Mouse (Mus musculus): ENCODE data around the gene B4galt4. TPM values are rescaled to one million over a fixed set of nuclear protein-coding genes. Genes with fewer than 3 reads are reported as not detected.

Gene B4galt4
- total RNA-seq, 1 experiment, result 6.0 TPM

GRCm38 (mm10) chr16:38812521-38812920 lies 70.5 kb downstream of the B4galt4 start:
- no peak overlapping the region for H3K9ac ChIP-seq (ENCODE audit: insufficient read depth, low read depth, low read length, poor library complexity, severe bottlenecking)
- in situ Hi-C loops (cut with MboI; ENCODE audit: low sequenced_read_pairs in 2 of 2, unreplicated experiment in 2 of 2), result loop anchor here in 1 of 2 experiments (25.0 kb wide), 1 partner anchor 175 kb away; no protein-coding TSS in a partner anchor
- no peaks in the 10 kb centered on the region for H3K9me3 ChIP-seq (ENCODE audit: control insufficient read depth, insufficient read depth, low read depth, low read length)
- TF ChIP-seq ZC3H11A (IDR thresholded peaks at IDR 0.05; ENCODE audit: borderline replicate concordance, low read depth, low read length), result peak; percentile 78
- no peak for TF ChIP-seq HCFC1 (IDR thresholded peaks at IDR 0.05; ENCODE audit: borderline replicate concordance, insufficient read depth, low read length)
- no peak for TF ChIP-seq CHD2 (IDR thresholded peaks at IDR 0.05; ENCODE audit: low read depth, low read length)
- no peak overlapping the region for H3K27ac ChIP-seq (ENCODE audit: insufficient read depth, low read depth, low read length, poor library complexity, severe bottlenecking)
- no peak overlapping the region for H3K4me3 ChIP-seq (ENCODE audit: insufficient read depth in 1 of 2, low read depth in 1 of 2, low read length in 2 of 2, poor library complexity in 1 of 2, severe bottlenecking in 1 of 2)
- no peaks in the 10 kb centered on the region for H3K36me3 ChIP-seq (ENCODE audit: control insufficient read depth, insufficient read depth, low read length, poor library complexity, severe bottlenecking)
- peak; percentile 68 for DNase-seq (ENCODE audit: low read depth, low spot score)
- no peaks in the 10 kb centered on the region for H3K4me1 ChIP-seq (ENCODE audit: control insufficient read depth in 2 of 2, insufficient read depth in 2 of 2, low read length in 2 of 2, poor library complexity in 1 of 2)

Other genes starting within 250 kb of the B4galt4 start
- 26.9 and 36.9 TPM in 2 replicates for gene Timmdc1, start 219.6 kb upstream of the B4galt4 start, total RNA-seq (2012; rRNA removed)
- gene Poglut1, start 192.0 kb upstream of the B4galt4 start, total RNA-seq (2012; rRNA removed), result 76.6 and 89.7 TPM in 2 replicates
- gene Tmem39a, start 183.6 kb upstream of the B4galt4 start, total RNA-seq (2012; rRNA removed), result 124 and 141 TPM in 2 replicates
- gene Arhgap31, start 29.0 kb upstream of the B4galt4 start, total RNA-seq (2012; rRNA removed), result 0.48 and 1.0 TPM in 2 replicates
- 0.42 and 0.85 TPM in 2 replicates for gene Upk1b, start 58.1 kb downstream of the B4galt4 start, total RNA-seq (2012; rRNA removed)
- gene 4930435E12Rik, start 86.5 kb downstream of the B4galt4 start, total RNA-seq (2012; rRNA removed), result 0.22 and 0.32 TPM in 2 replicates
- gene Igsf11, start 150.4 kb downstream of the B4galt4 start, total RNA-seq (2012; rRNA removed), result 2.4 and 5.0 TPM in 2 replicates

Measured in ES-E14 (cell line).